Mouse (Mus musculus): ENCODE results near the gene Zdhhc20.
"Not testable (repeated sequence)": the region's sequence is repeated elsewhere in the genome, so short reads cannot be mapped to it uniquely, and the experiment has no call there.

Gene Zdhhc20

GRCm38 (mm10) chr14:57889541-57890010 lies 500 bp downstream of the Zdhhc20 start:
- DNase-seq (ENCODE audit: low read depth): peak; percentile 72

GRCm38 (mm10) chr14:57887171-57887570 lies 2.9 kb downstream of the Zdhhc20 start:
- DNase-seq (ENCODE audit: low read depth): peak; percentile 61

DNA sequence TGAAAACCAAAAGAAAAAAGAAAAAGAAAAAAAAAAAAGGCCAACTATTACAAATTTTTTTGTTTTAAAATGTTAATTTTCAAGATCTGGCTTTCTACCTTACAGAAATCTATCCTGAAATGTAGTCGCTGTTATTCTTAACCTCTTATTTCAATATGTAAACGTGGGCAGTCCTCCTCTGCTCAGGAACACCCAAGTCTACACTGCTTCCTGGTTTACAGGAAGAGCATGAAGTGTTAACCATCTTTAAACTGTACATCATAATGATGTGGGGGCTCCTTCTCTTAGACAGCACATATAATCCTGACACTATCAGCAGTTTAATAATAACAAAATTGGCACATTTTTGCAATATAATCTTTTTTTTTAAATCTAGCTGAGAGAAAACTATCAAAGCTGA lies 4.0 kb downstream of the Zdhhc20 start:
- DNase-seq (ENCODE audit: low read depth): peak; percentile 40

GRCm38 (mm10) chr14:57883341-57883740 lies 6.7 kb downstream of the Zdhhc20 start:
- DNase-seq (ENCODE audit: low read depth): no peak

GRCm38 (mm10) chr14:57882720-57883119 lies 7.4 kb downstream of the Zdhhc20 start:
- DNase-seq (ENCODE audit: low read depth): peak; percentile 35

- DNase-seq (ENCODE audit: low read depth): peak; percentile 85
Measured at GRCm38 (mm10) chr14:57881793-57882192, 8.3 kb downstream of the Zdhhc20 start.

- DNase-seq (ENCODE audit: low read depth): peak; percentile 39
Measured at GRCm38 (mm10) chr14:57881074-57881473, 9.0 kb downstream of the Zdhhc20 start.

DNA sequence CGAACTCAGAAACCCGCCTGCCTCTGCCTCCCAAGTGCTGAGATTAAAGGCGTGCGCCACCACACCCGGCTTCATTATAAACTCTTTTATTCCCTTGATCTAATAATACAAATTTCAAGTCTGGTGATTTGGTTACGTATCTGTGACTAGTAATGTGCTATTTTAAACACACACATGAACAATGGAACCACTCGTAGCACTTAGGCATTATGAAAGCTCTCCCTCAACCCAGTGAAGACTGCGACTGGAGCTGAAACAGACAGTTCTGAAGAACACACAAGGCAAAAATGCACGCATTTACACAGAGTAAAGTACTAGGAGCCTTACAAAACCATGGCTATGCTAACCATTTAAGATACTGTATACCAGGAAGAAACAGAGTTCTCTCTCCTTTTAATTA lies 12.2 kb downstream of the Zdhhc20 start:
- DNase-seq (ENCODE audit: low read depth): no peak

- no peak for DNase-seq (ENCODE audit: low read depth)
Measured at GRCm38 (mm10) chr14:57866676-57867276, 23.3 kb downstream of the Zdhhc20 start.

GRCm38 (mm10) chr14:57865256-57865655 lies 24.8 kb downstream of the Zdhhc20 start:
- DNase-seq (ENCODE audit: low read depth): peak; percentile 52

DNA sequence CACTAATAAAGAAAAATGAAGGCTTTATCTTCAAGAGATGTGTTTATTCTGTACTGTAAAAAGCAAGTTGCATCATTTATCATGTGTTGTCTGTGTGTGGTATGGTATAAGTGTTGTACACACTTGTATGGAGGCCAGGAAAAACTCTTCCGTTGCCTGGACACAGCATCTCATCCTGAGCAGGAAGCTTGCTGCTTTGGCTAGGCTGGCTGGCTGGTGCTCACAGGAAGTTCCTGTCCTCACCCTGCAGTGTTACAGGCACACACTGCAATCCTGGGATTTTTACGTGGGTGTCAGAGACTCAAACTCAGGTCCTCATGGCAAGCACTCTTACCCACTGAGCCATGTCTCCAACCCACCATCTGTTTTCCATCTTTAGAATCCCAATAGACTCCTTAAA lies 26.9 kb downstream of the Zdhhc20 start:
- DNase-seq (ENCODE audit: low read depth): no peak

GRCm38 (mm10) chr14:57861987-57862412 lies 28.1 kb downstream of the Zdhhc20 start:
- DNase-seq (ENCODE audit: low read depth): peak; percentile 73

- no peak for DNase-seq (ENCODE audit: low read depth)
Measured at GRCm38 (mm10) chr14:57859520-57859919, 30.6 kb downstream of the Zdhhc20 start.

DNA sequence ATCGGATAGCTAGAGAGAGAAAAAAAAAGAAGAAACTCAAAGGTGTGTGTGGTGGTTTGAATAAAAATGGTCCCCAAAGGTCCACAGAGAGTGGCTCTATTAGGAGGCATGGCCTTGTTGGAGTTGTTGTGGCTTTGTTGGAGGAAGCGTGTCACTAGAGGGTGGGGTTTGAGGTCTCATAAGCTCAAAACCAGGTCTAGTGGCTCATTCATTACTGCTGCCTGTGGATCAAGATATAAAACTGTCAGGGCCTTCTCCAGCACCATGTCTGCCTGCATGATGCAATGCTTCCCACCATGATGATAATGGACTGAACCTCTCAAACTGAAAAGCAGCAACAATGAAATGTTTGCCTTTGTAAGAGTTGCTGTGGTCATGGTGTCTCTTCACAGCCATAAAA lies 31.5 kb downstream of the Zdhhc20 start:
- DNase-seq (ENCODE audit: low read depth): peak; percentile 87

- not testable (repeated sequence) for DNase-seq (ENCODE audit: low read depth)
Measured at GRCm38 (mm10) chr14:57856037-57856436, 34.0 kb downstream of the Zdhhc20 start.

- DNase-seq (ENCODE audit: low read depth): no peak
Measured at GRCm38 (mm10) chr14:57852961-57853360, 37.1 kb downstream of the Zdhhc20 start.

DNA sequence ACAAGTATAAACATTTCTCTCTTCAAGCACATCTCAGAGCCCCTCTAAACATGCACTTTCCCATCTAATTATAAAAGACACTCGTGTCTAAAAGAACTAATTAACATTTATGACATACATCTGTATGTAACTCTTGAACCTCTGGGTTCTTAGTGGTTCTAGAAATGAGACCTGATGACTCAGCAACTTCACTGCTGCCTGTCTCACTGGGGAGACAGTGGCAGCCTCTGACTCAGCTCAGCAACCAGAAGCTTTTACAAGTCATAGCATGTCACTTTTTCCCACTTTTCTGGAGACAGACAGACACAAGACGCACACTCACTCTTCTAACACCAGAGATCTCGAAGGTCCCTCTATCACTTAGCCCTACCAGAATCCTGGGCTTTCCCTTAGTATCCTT lies 39.7 kb downstream of the Zdhhc20 start:
- peak; percentile 80 for DNase-seq (ENCODE audit: low read depth)

- no peak for DNase-seq (ENCODE audit: low read depth)
Measured at GRCm38 (mm10) chr14:57848646-57849045, 41.4 kb downstream of the Zdhhc20 start.

GRCm38 (mm10) chr14:57848061-57848460 lies 42.0 kb downstream of the Zdhhc20 start:
- DNase-seq (ENCODE audit: low read depth): not testable (repeated sequence)

- no peak for DNase-seq (ENCODE audit: low read depth)
Measured at GRCm38 (mm10) chr14:57844535-57844934, 45.5 kb downstream of the Zdhhc20 start.

GRCm38 (mm10) chr14:57835157-57835556 lies 54.9 kb downstream of the Zdhhc20 start:
- no peak for DNase-seq (ENCODE audit: low read depth)

GRCm38 (mm10) chr14:57833526-57833925 lies 56.5 kb downstream of the Zdhhc20 start:
- no peak for DNase-seq (ENCODE audit: low read depth)

DNA sequence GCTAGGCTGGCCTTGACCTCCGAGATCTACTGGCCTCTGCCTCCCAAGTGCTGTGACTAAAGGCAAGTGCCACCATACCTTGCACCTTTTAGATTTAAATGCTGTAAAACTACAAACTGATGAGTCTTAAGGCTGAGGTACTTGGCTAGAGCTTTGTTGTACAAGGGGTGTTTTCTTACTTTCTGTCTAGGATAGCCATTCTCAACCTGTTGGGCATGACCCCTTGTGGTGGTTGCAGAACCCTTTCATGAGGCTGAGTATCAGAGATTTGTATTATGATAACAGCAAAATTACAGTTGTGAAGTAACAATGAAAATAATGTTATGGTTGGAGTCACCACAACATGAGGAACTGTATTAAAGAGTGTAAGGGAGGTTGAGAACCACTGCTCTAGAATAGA lies 62.8 kb downstream of the Zdhhc20 start:
- peak; percentile 66 for DNase-seq (ENCODE audit: low read depth)

Data from 416B (cell line).